9 mouse cellular contexts compared by ENCODE assay signal in the genomic region with DNA sequence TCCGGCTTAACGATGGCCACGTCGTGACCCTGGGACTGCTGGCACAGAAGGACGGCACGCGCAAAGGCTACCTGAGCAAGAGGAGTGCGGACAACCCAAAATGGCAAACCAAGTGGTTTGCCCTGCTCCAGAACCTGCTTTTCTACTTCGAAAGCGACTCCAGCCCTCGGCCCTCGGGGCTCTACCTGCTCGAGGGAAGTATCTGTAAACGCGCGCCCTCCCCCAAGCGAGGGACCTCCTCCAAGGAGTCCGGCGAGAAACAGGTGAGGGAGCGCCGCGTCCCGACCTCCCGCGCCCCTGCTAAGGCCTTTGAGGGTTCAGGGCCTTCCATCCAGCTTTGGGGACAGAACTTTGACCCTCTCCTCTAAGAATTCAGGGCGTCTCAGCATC. TPM values are rescaled to one million over a fixed set of nuclear protein-coding genes. Genes with fewer than 3 reads are reported as not detected.
A peak's percentile ranks its signal among the peaks of the same experiment; 100 is the strongest.
DNase-seq lines count a peak whose midpoint lies in the region; ATAC-seq and TF ChIP-seq lines count a peak whose summit lies in the region.
"Had no signal": no experiment of that assay in that cellular context is flagged by ENCODE, and none has a peak within 500 bp of the region (broad histone marks: within the 10 kb centered on the region; RNA-seq: fewer than 3 reads in every experiment).

No protein-coding gene starts in this region.

- TF ChIP-seq CTCF in gastrocnemius, adult 2 months (IDR thresholded peaks at IDR 0.05), result no peak
- TF ChIP-seq CTCF in liver, embryonic 14.5 days (IDR thresholded peaks at IDR 0.05; ENCODE audit: low read depth), result no peak

- DNase-seq in gastrocnemius, adult 2 months, result no peak
- DNase-seq in gastrocnemius, postnatal 25 days, result no peak
- DNase-seq in B cell, adult 2 months, result peak; percentile 23 to 35
- no peak for DNase-seq in liver, embryonic 14.5 days (ENCODE audit: low read depth in 3 of 3, low spot score in 3 of 3)
- DNase-seq in embryo, embryonic 9.5 days (ENCODE audit: extremely low spot score), result no peak
- no peak for DNase-seq in left cerebral cortex, postnatal 25 days (ENCODE audit: low spot score in 2 of 2)
- DNase-seq in embryo, embryonic 10 days (ENCODE audit: low spot score), result no peak

- ATAC-seq in forebrain, embryonic 12.5 days (ENCODE audit: low FRiP score), result no peak
- no peak for ATAC-seq in liver, embryonic 14.5 days (ENCODE audit: insufficient read depth)

- H3K27ac ChIP-seq in gastrocnemius, adult 2 months, result no peak overlapping the region
- H3K27ac ChIP-seq in forebrain, embryonic 12.5 days, result no peak overlapping the region
- H3K27ac ChIP-seq in liver, embryonic 14.5 days, result no peak overlapping the region

- H3K4me2 ChIP-seq in forebrain, embryonic 12.5 days, result peak overlapping the region; percentile 94
- H3K4me2 ChIP-seq in liver, embryonic 14.5 days (ENCODE audit: low read depth), result peak overlapping the region; percentile 1; the same call in 1 of the 2 replicates

- under 1% methylated on average over 26 of the region's 26 CpGs for WGBS in forebrain, embryonic 12.5 days
- WGBS in liver, embryonic 14.5 days (ENCODE audit: insufficient replicate concordance), result 2% methylated on average over 26 of the region's 26 CpGs

- TF ChIP-seq EP300 in liver, embryonic 14.5 days (IDR thresholded peaks at IDR 0.05; ENCODE audit: low read depth), result no peak

- peak overlapping the region; percentile 67 for H3K4me3 ChIP-seq in gastrocnemius, adult 2 months
- peak overlapping the region; percentile 47 for H3K4me3 ChIP-seq in forebrain, embryonic 12.5 days (replicated peaks)
- no peak overlapping the region for H3K4me3 ChIP-seq in liver, embryonic 14.5 days (ENCODE audit: insufficient read depth in 1 of 2, low read depth in 2 of 2, low read length in 2 of 2)

- H3K4me1 ChIP-seq in forebrain, embryonic 12.5 days, result peaks cover 28% of the 10 kb centered on the region
- no peaks in the 10 kb centered on the region; a peak in 1 of 4 replicates for H3K4me1 ChIP-seq in liver, embryonic 14.5 days (replicated peaks; ENCODE audit: control insufficient read depth in 2 of 2, insufficient read depth in 2 of 2, low read length in 1 of 2)

- intact Hi-C loops in gastrocnemius, adult 2 months (cut with DNase I), result no loop called here
- intact Hi-C loops in left cerebral cortex, postnatal 25 days (cut with DNase I), result no loop called here

- H3K27me3 ChIP-seq in forebrain, embryonic 12.5 days, result peaks cover 96% of the 10 kb centered on the region
- H3K27me3 ChIP-seq in liver, embryonic 14.5 days (ENCODE audit: control insufficient read depth, insufficient read depth, low read length), result peaks cover 52% of the 10 kb centered on the region

- H3K36me3 ChIP-seq in forebrain, embryonic 12.5 days (replicated peaks), result no peaks in the 10 kb centered on the region
- H3K36me3 ChIP-seq in liver, embryonic 14.5 days (replicated peaks; ENCODE audit: control insufficient read depth, insufficient read depth, low read depth), result no peaks in the 10 kb centered on the region

- no peak overlapping the region for H3K9ac ChIP-seq in forebrain, embryonic 12.5 days
- H3K9ac ChIP-seq in liver, embryonic 14.5 days (replicated peaks), result no peak overlapping the region

- no peaks in the 10 kb centered on the region for H3K9me3 ChIP-seq in forebrain, embryonic 12.5 days
- no peaks in the 10 kb centered on the region for H3K9me3 ChIP-seq in liver, embryonic 14.5 days (ENCODE audit: control insufficient read depth, low read length)

RNA-seq across cellular contexts. Expression of a gene that starts 0.3 kb away (rescaled TPM):
- total RNA-seq in gastrocnemius, adult 2 months (2021), result not detected
- total RNA-seq in gastrocnemius, postnatal 25 days (2021), result not detected
- 0.18 and 0.24 TPM in 2 replicates for polyA plus RNA-seq in forebrain, embryonic 12.5 days (2016; fragmentation: Nextera tagmentation; extraction: Ambion mirVana)
- polyA plus RNA-seq in liver, embryonic 14.5 days (2012; rRNA removed), result 0.01 TPM in 2 replicates
- not detected in 2 replicates for polyA plus RNA-seq in liver, embryonic 14.5 days (2014; fragmentation: Nextera tagmentation; extraction: Ambion mirVana)
- total RNA-seq in left cerebral cortex, postnatal 25 days (2021), result 100 to 1,000 TPM; 213 to 223 TPM
- total RNA-seq: CH12.LX had no signal

Comparison
In these comparisons a context has a peak if more than half of its experiments do, and no peak if none do; other contexts are left out.
1. DNase-seq: peak in B cell, adult 2 months (2 of 2); none in gastrocnemius, adult 2 months (single experiment), gastrocnemius, postnatal 25 days (single experiment), liver, embryonic 14.5 days (0 of 3), embryo, embryonic 9.5 days (single experiment), left cerebral cortex, postnatal 25 days (0 of 2) and embryo, embryonic 10 days (single experiment).
2. H3K4me3 ChIP-seq: peak in gastrocnemius, adult 2 months (single experiment) and forebrain, embryonic 12.5 days (single experiment); none in liver, embryonic 14.5 days (0 of 2).
3. RNA of a gene that starts 0.3 kb away (total RNA-seq): 213 to 223 TPM in left cerebral cortex, postnatal 25 days; not detected in gastrocnemius, adult 2 months and not detected in gastrocnemius, postnatal 25 days; every median in the first group is over 100 times any median in the second.